Mouse (Mus musculus) midbrain, embryonic 13.5 days (tissue): Measurements from ENCODE around the gene Phkg2. TPM values are rescaled to one million over a fixed set of nuclear protein-coding genes. Genes with fewer than 3 reads are reported as not detected.

Experiments used
- ATAC-seq: fragments of 200-750 bp; cut with Nextera tagmentation; 2 replicates; pipeline ENCODE4 v1.8.0; 2017; ENCODE audit warnings: mild to moderate bottlenecking, moderate TSS enrichment, moderate library complexity
- H3K27ac ChIP-seq: fragments of 300-500 bp; sonication (generic); 2 replicates; pipeline ENCODE4 v1.5.1; 2015; ENCODE audit warnings: inconsistent platforms, mild to moderate bottlenecking, moderate library complexity
- H3K27me3 ChIP-seq: fragments of 300-500 bp; sonication (generic); 2 replicates; pipeline ENCODE4 v1.6.1; 2015; ENCODE audit warnings: mild to moderate bottlenecking, inconsistent platforms
- H3K36me3 ChIP-seq: fragments of 300-500 bp; sonication (generic); 2 replicates; pipeline ENCODE4 v1.6.1; 2015; ENCODE audit warnings: mild to moderate bottlenecking, inconsistent platforms
- H3K4me1 ChIP-seq: fragments of 300-500 bp; sonication (generic); replicated peaks from 2 replicates; pipeline ENCODE4 v1.6.1; 2015; ENCODE audit warnings: inconsistent platforms
- H3K4me2 ChIP-seq: fragments of 300-500 bp; sonication (generic); replicated peaks from 2 replicates; pipeline ENCODE4 v1.6.1; 2015; ENCODE audit warnings: moderate library complexity, mild to moderate bottlenecking, inconsistent platforms
- H3K4me3 ChIP-seq: fragments of 300-500 bp; sonication (generic); replicated peaks from 2 replicates; pipeline ENCODE4 v1.5.1; 2015; ENCODE audit warnings: mild to moderate bottlenecking, inconsistent platforms
- H3K9ac ChIP-seq: fragments of 300-500 bp; sonication (generic); replicated peaks from 2 replicates; pipeline ENCODE4 v1.6.1; 2015; ENCODE audit warnings: mild to moderate bottlenecking, inconsistent platforms
- H3K9me3 ChIP-seq: fragments of 300-500 bp; sonication (generic); 2 replicates; pipeline ENCODE4 v1.6.1; 2016; ENCODE audit warnings: mild to moderate bottlenecking, inconsistent platforms
- WGBS: fragments of 180-500 bp; shearing (Covaris S2); methylation state at CpG from one replicate; pipeline ENCODE4 v1.1.7; 2015; 5-methylcytosine and 5-hydroxymethylcytosine counted together
- polyA plus RNA-seq: library from polyadenylated mRNA; unstranded; fragments of >200 nt; fragmentation: Nextera tagmentation; extraction: Ambion mirVana; gene quantifications from 2 replicates; pipeline ENCODE4 v1.2.1, GENCODE M21; 2015

The Phkg2 gene
- polyA plus RNA-seq, 1 experiment from 2014 or later = 59.4 TPM

DNA sequence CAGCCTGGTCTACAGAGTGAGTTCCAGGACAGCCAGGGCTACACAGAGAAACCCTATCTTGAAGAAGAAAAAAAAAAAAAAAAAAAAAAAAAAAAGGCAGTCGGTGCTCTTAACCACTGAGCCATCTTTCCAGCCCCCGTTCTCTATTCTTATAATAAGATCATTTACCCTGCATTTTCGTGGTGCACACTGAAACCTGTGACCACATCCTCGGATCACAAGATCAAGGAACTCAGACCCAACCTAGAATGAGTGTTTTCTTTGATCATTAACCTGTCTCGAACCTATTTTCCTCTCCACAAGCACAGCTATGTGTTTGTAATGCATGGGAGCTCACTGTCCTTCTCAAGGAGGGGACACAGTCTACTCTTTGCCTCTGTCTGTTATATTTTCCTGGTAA, 55.5 kb downstream of the Phkg2 start:
- Histone ChIP-seq H3K27me3 (no peaks in the 10 kb centered on the region), H3K36me3 (no peaks in the 10 kb centered on the region), H3K27ac (no peak overlapping the region), H3K4me1 (no peaks in the 10 kb centered on the region), H3K9me3 (no peaks in the 10 kb centered on the region), H3K4me2 (no peak overlapping the region), H3K4me3 (no peak overlapping the region), H3K9ac (no peak overlapping the region)
- WGBS = 85% methylated on average over 5 of the region's 5 CpGs
- no peak for ATAC-seq

DNA sequence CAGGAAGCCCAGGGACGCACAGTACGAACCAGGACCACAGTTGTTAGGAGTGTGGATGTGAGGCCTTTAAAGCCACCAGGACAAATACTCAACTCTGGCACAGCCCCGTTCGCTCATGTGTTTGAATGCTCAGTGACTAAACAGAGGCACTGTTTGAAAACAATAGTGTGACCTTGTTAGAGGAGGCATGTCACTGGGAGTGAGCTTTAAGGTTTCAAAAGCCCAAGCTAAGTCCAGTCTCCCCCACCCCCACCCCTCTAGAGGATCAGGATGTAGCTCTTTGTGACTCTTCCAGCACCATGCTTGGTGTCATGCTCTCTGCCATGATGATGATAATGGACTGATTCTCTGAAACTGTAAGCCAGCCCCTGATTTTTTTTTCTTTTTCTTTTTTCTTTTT, 58.3 kb downstream of the Phkg2 start:
- no peak for ATAC-seq
- H3K4me1 ChIP-seq = no peaks in the 10 kb centered on the region
- no peak overlapping the region for H3K9ac ChIP-seq
- H3K27me3 ChIP-seq = peaks cover 4% of the 10 kb centered on the region; the same call in 1 of the 2 replicates
- H3K4me2 ChIP-seq = no peak overlapping the region
- H3K27ac ChIP-seq = no peak overlapping the region
- no peak overlapping the region for H3K4me3 ChIP-seq
- no peaks in the 10 kb centered on the region for H3K9me3 ChIP-seq
- WGBS = 70% methylated on average over 4 of the region's 4 CpGs
- H3K36me3 ChIP-seq = no peaks in the 10 kb centered on the region

Other genes starting within 250 kb of the Phkg2 start
- gene Zfp768, start 227.8 kb upstream of the Phkg2 start, polyA plus RNA-seq = 15.6 and 20.1 TPM in 2 replicates
- gene Zfp747, start 197.3 kb upstream of the Phkg2 start, polyA plus RNA-seq = 8.4 and 9.3 TPM in 2 replicates
- gene 9130019O22Rik, start 186.2 kb upstream of the Phkg2 start, polyA plus RNA-seq = 5.7 and 6.2 TPM in 2 replicates
- gene E430018J23Rik, start 179.7 kb upstream of the Phkg2 start, polyA plus RNA-seq = 5.9 and 8.4 TPM in 2 replicates
- 5.1 and 5.2 TPM in 2 replicates for gene Zfp764, start 166.5 kb upstream of the Phkg2 start, polyA plus RNA-seq
- gene Zfp688, start 151.3 kb upstream of the Phkg2 start, polyA plus RNA-seq = 34.8 and 35.6 TPM in 2 replicates
- gene Zfp689, start 124.2 kb upstream of the Phkg2 start, polyA plus RNA-seq = 16.1 and 16.3 TPM in 2 replicates
- gene Prr14, start 113.7 kb upstream of the Phkg2 start, polyA plus RNA-seq = 47.5 and 52.3 TPM in 2 replicates
- gene Fbrs, start 94.1 kb upstream of the Phkg2 start, polyA plus RNA-seq = 11.7 and 14.9 TPM in 2 replicates
- gene Srcap, start 61.4 kb upstream of the Phkg2 start, polyA plus RNA-seq = 50.3 and 68.8 TPM in 2 replicates
- gene Gm42715, start 53.8 kb upstream of the Phkg2 start, polyA plus RNA-seq = 20.6 and 21.0 TPM in 2 replicates
- gene Tmem265, start 11.9 kb upstream of the Phkg2 start, polyA plus RNA-seq = 6.3 and 8.3 TPM in 2 replicates
- 13.0 and 14.5 TPM in 2 replicates for gene Ccdc189, start 15.3 kb downstream of the Phkg2 start, polyA plus RNA-seq
- 53.3 and 54.4 TPM in 2 replicates for gene Rnf40, start 15.4 kb downstream of the Phkg2 start, polyA plus RNA-seq
- gene Zfp629, start 42.5 kb downstream of the Phkg2 start, polyA plus RNA-seq = 30.8 and 32.5 TPM in 2 replicates
- gene Bcl7c, start 135.6 kb downstream of the Phkg2 start, polyA plus RNA-seq = 39.2 and 52.2 TPM in 2 replicates
- 1.6 and 3.0 TPM in 2 replicates for gene Ctf1, start 139.4 kb downstream of the Phkg2 start, polyA plus RNA-seq
- gene Ctf2, start 158.8 kb downstream of the Phkg2 start, polyA plus RNA-seq = 0.14 and 0.17 TPM in 2 replicates
- gene Fbxl19, start 171.2 kb downstream of the Phkg2 start, polyA plus RNA-seq = 10.6 and 11.6 TPM in 2 replicates
- 5.9 and 6.1 TPM in 2 replicates for gene Orai3, start 196.5 kb downstream of the Phkg2 start, polyA plus RNA-seq
- gene Setd1a, start 203.3 kb downstream of the Phkg2 start, polyA plus RNA-seq = 19.7 and 22.7 TPM in 2 replicates
- gene Gm49388, start 212.3 kb downstream of the Phkg2 start, polyA plus RNA-seq = not detected in 2 replicates
- gene Hsd3b7, start 227.3 kb downstream of the Phkg2 start, polyA plus RNA-seq = 8.6 and 9.2 TPM in 2 replicates